ENCODE assay signal across 8 mouse cellular contexts in the genomic region with DNA sequence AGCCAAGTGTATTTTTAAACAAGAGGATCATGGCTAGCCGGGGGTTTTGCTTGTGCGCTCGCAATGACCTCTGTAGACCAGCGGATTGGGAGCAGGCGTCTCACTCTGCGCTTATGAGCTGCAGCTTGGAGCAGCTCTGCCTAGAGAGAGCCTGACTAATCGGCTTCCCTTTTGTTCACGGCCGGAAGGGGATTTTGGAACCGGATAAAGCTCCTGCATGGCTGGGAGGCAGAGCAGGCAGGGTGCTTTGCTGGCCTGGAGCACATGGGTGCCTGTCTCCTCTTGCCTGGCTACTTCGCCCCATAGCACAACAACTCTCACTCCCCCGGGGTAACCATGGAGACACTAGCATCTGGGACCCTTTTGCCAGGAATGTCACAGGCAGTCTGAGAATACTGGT.
DNase-seq lines count a peak whose midpoint lies in the region; ATAC-seq and TF ChIP-seq lines count a peak whose summit lies in the region.

No protein-coding gene starts in this region.

- H3K9me3 ChIP-seq in heart, embryonic 12.5 days (replicated peaks), result no peaks in the 10 kb centered on the region
- no peaks in the 10 kb centered on the region for H3K9me3 ChIP-seq in forebrain, embryonic 13.5 days (replicated peaks)

- no peak for ATAC-seq in heart, embryonic 12.5 days (ENCODE audit: insufficient number of reproducible peaks, low FRiP score)
- peak; percentile 41; the same call in 1 of the 2 replicates for ATAC-seq in forebrain, embryonic 13.5 days
- ATAC-seq in cerebellum, adult (ENCODE audit: insufficient number of reproducible peaks, low FRiP score, low TSS enrichment), result no peak

- WGBS in heart, embryonic 12.5 days, result 45% methylated on average over 12 of the region's 12 CpGs
- WGBS in forebrain, embryonic 13.5 days, result 39% methylated on average over 12 of the region's 12 CpGs

- TF ChIP-seq CTCF in layer of hippocampus, adult 2 months (conservative IDR thresholded peaks at IDR 0.05), result no peak

- no peak overlapping the region for H3K4me2 ChIP-seq in heart, embryonic 12.5 days
- H3K4me2 ChIP-seq in forebrain, embryonic 13.5 days, result no peak overlapping the region

- peaks cover 12% of the 10 kb centered on the region for H3K4me1 ChIP-seq in heart, embryonic 12.5 days (replicated peaks)
- peaks cover 75% of the 10 kb centered on the region for H3K4me1 ChIP-seq in forebrain, embryonic 13.5 days

- peak; percentile 38 to 55 for DNase-seq in heart, adult 18-20 months
- DNase-seq in Muller cell, postnatal 12 days (ENCODE audit: inconsistent ontology term), result peak; percentile 16
- DNase-seq in layer of hippocampus, adult 2 months (ENCODE audit: low spot score in 2 of 2), result peak; percentile 23 to 29
- DNase-seq in T-cell, adult 2 months (ENCODE audit: low spot score), result no peak
- no peak for DNase-seq in left cerebral cortex, adult 11 months (ENCODE audit: low spot score)

- H3K27ac ChIP-seq in heart, embryonic 12.5 days (ENCODE audit: poor library complexity, severe bottlenecking), result no peak overlapping the region
- H3K27ac ChIP-seq in forebrain, embryonic 13.5 days, result no peak overlapping the region
- H3K27ac ChIP-seq in layer of hippocampus, adult 2 months, result peak overlapping the region; percentile 46; the same call in 1 of the 2 replicates

- 0 out of 2 replicates have a peak, but pooled peaks cover 3% of the 10 kb centered on the region for H3K36me3 ChIP-seq in heart, embryonic 12.5 days
- H3K36me3 ChIP-seq in forebrain, embryonic 13.5 days (ENCODE audit: poor library complexity, severe bottlenecking), result no peaks in the 10 kb centered on the region

- no peak overlapping the region for H3K4me3 ChIP-seq in heart, embryonic 12.5 days
- no peak overlapping the region for H3K4me3 ChIP-seq in forebrain, embryonic 13.5 days
- no peak overlapping the region for H3K4me3 ChIP-seq in layer of hippocampus, adult 2 months

- no peak overlapping the region for H3K9ac ChIP-seq in heart, embryonic 12.5 days
- no peak overlapping the region for H3K9ac ChIP-seq in forebrain, embryonic 13.5 days

- H3K27me3 ChIP-seq in heart, embryonic 12.5 days (replicated peaks), result no peaks in the 10 kb centered on the region
- 0 out of 2 replicates have a peak, but pooled peaks cover 3% of the 10 kb centered on the region for H3K27me3 ChIP-seq in forebrain, embryonic 13.5 days

Comparison
In these comparisons a context has a peak if more than half of its experiments do, and no peak if none do; other contexts are left out.
1. DNase-seq: peak in heart, adult 18-20 months (2 of 2), Muller cell, postnatal 12 days (single experiment) and layer of hippocampus, adult 2 months (2 of 2); none in T-cell, adult 2 months (single experiment) and left cerebral cortex, adult 11 months (single experiment).